Mouse (Mus musculus): ENCODE measurements around the gene 1110051M20Rik. TPM values are rescaled to one million over a fixed set of nuclear protein-coding genes. Genes with fewer than 3 reads are reported as not detected.

Gene 1110051M20Rik
- total RNA-seq, 2 experiments from 2014 or later, result 0.38 to 0.94 TPM

GRCm38 (mm10) chr2:91322490-91322889, 122.0 kb downstream of the 1110051M20Rik start:
- ATAC-seq (replicated peaks; ENCODE audit: low FRiP score, poor library complexity, severe bottlenecking), result no peak

- ATAC-seq (replicated peaks; ENCODE audit: low FRiP score, poor library complexity, severe bottlenecking), result no peak
Observed at GRCm38 (mm10) chr2:91321923-91322322, 122.6 kb downstream of the 1110051M20Rik start.

GRCm38 (mm10) chr2:91320559-91321529, 123.7 kb downstream of the 1110051M20Rik start:
- no peak for ATAC-seq (replicated peaks; ENCODE audit: low FRiP score, poor library complexity, severe bottlenecking)

- no peak for ATAC-seq (replicated peaks; ENCODE audit: low FRiP score, poor library complexity, severe bottlenecking)
Observed at GRCm38 (mm10) chr2:91314184-91314583, 130.3 kb downstream of the 1110051M20Rik start.

- ATAC-seq (replicated peaks; ENCODE audit: low FRiP score, poor library complexity, severe bottlenecking), result no peak
Observed at GRCm38 (mm10) chr2:91312578-91313311, 131.8 kb downstream of the 1110051M20Rik start.

- ATAC-seq (replicated peaks; ENCODE audit: low FRiP score, poor library complexity, severe bottlenecking), result no peak
Observed at GRCm38 (mm10) chr2:91309546-91309945, 135.0 kb downstream of the 1110051M20Rik start.

GRCm38 (mm10) chr2:91308680-91309079, 135.8 kb downstream of the 1110051M20Rik start:
- ATAC-seq (replicated peaks; ENCODE audit: low FRiP score, poor library complexity, severe bottlenecking), result no peak

GRCm38 (mm10) chr2:91306589-91306988, 137.9 kb downstream of the 1110051M20Rik start:
- ATAC-seq (replicated peaks; ENCODE audit: low FRiP score, poor library complexity, severe bottlenecking), result no peak

- ATAC-seq (replicated peaks; ENCODE audit: low FRiP score, poor library complexity, severe bottlenecking), result no peak
Observed at GRCm38 (mm10) chr2:91305926-91306325, 138.6 kb downstream of the 1110051M20Rik start.

GRCm38 (mm10) chr2:91302845-91303244, 141.7 kb downstream of the 1110051M20Rik start:
- 0 out of 2 replicates have a peak, but pooled peaks have one; percentile 60 for ATAC-seq (replicated peaks; ENCODE audit: low FRiP score, poor library complexity, severe bottlenecking)

GRCm38 (mm10) chr2:91301836-91302235, 142.7 kb downstream of the 1110051M20Rik start:
- ATAC-seq (replicated peaks; ENCODE audit: low FRiP score, poor library complexity, severe bottlenecking), result no peak

- no peak for ATAC-seq (replicated peaks; ENCODE audit: low FRiP score, poor library complexity, severe bottlenecking)
Observed at GRCm38 (mm10) chr2:91300784-91301183, 143.7 kb downstream of the 1110051M20Rik start.

GRCm38 (mm10) chr2:91299156-91299555, 145.3 kb downstream of the 1110051M20Rik start:
- no peak for ATAC-seq (replicated peaks; ENCODE audit: low FRiP score, poor library complexity, severe bottlenecking)

- no peak for ATAC-seq (replicated peaks; ENCODE audit: low FRiP score, poor library complexity, severe bottlenecking)
Observed at GRCm38 (mm10) chr2:91295895-91296294, 148.6 kb downstream of the 1110051M20Rik start.

GRCm38 (mm10) chr2:91294226-91294625, 150.3 kb downstream of the 1110051M20Rik start:
- no peak for ATAC-seq (replicated peaks; ENCODE audit: low FRiP score, poor library complexity, severe bottlenecking)

- no peak for ATAC-seq (replicated peaks; ENCODE audit: low FRiP score, poor library complexity, severe bottlenecking)
Observed at GRCm38 (mm10) chr2:91291197-91292007, 153.1 kb downstream of the 1110051M20Rik start.

GRCm38 (mm10) chr2:91287563-91287962, 156.9 kb downstream of the 1110051M20Rik start:
- no peak for ATAC-seq (replicated peaks; ENCODE audit: low FRiP score, poor library complexity, severe bottlenecking)

GRCm38 (mm10) chr2:91285885-91286505, 158.5 kb downstream of the 1110051M20Rik start:
- peak; percentile 78 for ATAC-seq (replicated peaks; ENCODE audit: low FRiP score, poor library complexity, severe bottlenecking)

Data from erythroblast, adult 5-6 weeks (primary cell).